Comparison of ENCODE assay signal across 10 mouse cellular contexts in genomic region chr14:76760509-76761023, GRCm38 (mm10).
DNase-seq lines count a peak whose midpoint lies in the region; ATAC-seq lines count a peak whose summit lies in the region.
"Had no signal": no experiment of that assay in that cellular context is flagged by ENCODE, and none has a peak within 500 bp of the region (broad histone marks: within the 10 kb centered on the region; RNA-seq: fewer than 3 reads in every experiment).

No protein-coding gene starts in this region.

- no peak for ATAC-seq in inflammation-experienced regulatory T-cells, adult 6 months
- ATAC-seq in activated CD4-positive, CD25-positive, alpha-beta regulatory T cell, adult 4 months: no peak

- no peaks in the 10 kb centered on the region for H3K27me3 ChIP-seq in heart, embryonic 10.5 days (ENCODE audit: insufficient read depth, poor library complexity, severe bottlenecking)

- peak overlapping the region; percentile 56 for H3K27ac ChIP-seq in heart, embryonic 10.5 days
- H3K27ac ChIP-seq: midbrain, embryonic 12.5 days had no signal

- H3K4me1 ChIP-seq in heart, embryonic 10.5 days: peaks cover 47% of the 10 kb centered on the region

- H3K9me3 ChIP-seq in heart, embryonic 10.5 days: no peaks in the 10 kb centered on the region
- H3K9me3 ChIP-seq: midbrain, embryonic 12.5 days had no signal

- peak; percentile 25 to 82 for DNase-seq in urinary bladder, adult 18-20 months (ENCODE audit: low spot score in 2 of 2)
- no peak for DNase-seq in urinary bladder, adult 2 months (ENCODE audit: low spot score)
- no peak for DNase-seq in heart, embryonic 10.5 days (ENCODE audit: low spot score)
- DNase-seq in layer of hippocampus, postnatal 36 days: peak; percentile 76 to 80
- peak; percentile 46 for DNase-seq in ovary, postnatal 36 days (ENCODE audit: low spot score)
- no peak for DNase-seq in T-cell, adult 2 months (ENCODE audit: low spot score)

- no peak overlapping the region for H3K4me3 ChIP-seq in heart, embryonic 10.5 days
- H3K4me3 ChIP-seq: erythroblast, embryonic 14.5 days; midbrain, embryonic 12.5 days had no signal

- no peaks in the 10 kb centered on the region for H3K36me3 ChIP-seq in heart, embryonic 10.5 days
- H3K36me3 ChIP-seq: midbrain, embryonic 12.5 days had no signal

- 64% methylated on average over 13 of the region's 13 CpGs for WGBS in heart, embryonic 10.5 days

Comparison
In these comparisons a context has a peak if more than half of its experiments do, and no peak if none do; other contexts are left out.
1. DNase-seq: peak in urinary bladder, adult 18-20 months (2 of 2), layer of hippocampus, postnatal 36 days (2 of 2) and ovary, postnatal 36 days (single experiment); none in urinary bladder, adult 2 months (single experiment), heart, embryonic 10.5 days (single experiment) and T-cell, adult 2 months (single experiment).